Mouse (Mus musculus): ENCODE results near the gene Gm10436. TPM values are rescaled to one million over a fixed set of nuclear protein-coding genes. Genes with fewer than 3 reads are reported as not detected.

The Gm10436 gene
- polyA plus RNA-seq (2012; ENCODE audit: low replicate concordance) = not detected in 2 replicates

GRCm38 (mm10) chr12:88182008-88182407 is at the start of gene Gm10436:
Gene Gm10436 (minus strand): TSS chr12:88182108.

Other genes with a start within 250 kb of the Gm10436 start
- 0.21 TPM in 1 of 2 replicates, not detected in the other for gene Gm2042, start 228.0 kb downstream of the Gm10436 start, polyA plus RNA-seq (2012; ENCODE audit: low replicate concordance)
- not detected in 2 replicates for gene Gm2075, start 170.3 kb downstream of the Gm10436 start, polyA plus RNA-seq (2012; ENCODE audit: low replicate concordance)
- gene Gm6803, start 163.3 kb downstream of the Gm10436 start, polyA plus RNA-seq (2012; ENCODE audit: low replicate concordance) = not detected in 2 replicates
- not detected in 2 replicates for gene Gm2056, start 155.1 kb downstream of the Gm10436 start, polyA plus RNA-seq (2012; ENCODE audit: low replicate concordance)
- gene Gm16368, start 98.4 kb downstream of the Gm10436 start, polyA plus RNA-seq (2012; ENCODE audit: low replicate concordance) = not detected in 2 replicates
- gene Gm8332, start 68.0 kb upstream of the Gm10436 start, polyA plus RNA-seq (2012; ENCODE audit: low replicate concordance) = not detected in 2 replicates
- gene Gm5662, start 92.4 kb upstream of the Gm10436 start, polyA plus RNA-seq (2012; ENCODE audit: low replicate concordance) = not detected in 2 replicates
- not detected in 2 replicates for gene Gm5039, start 141.9 kb upstream of the Gm10436 start, polyA plus RNA-seq (2012; ENCODE audit: low replicate concordance)
- 2.3 and 7.6 TPM in 2 replicates for gene Adck1, start 178.4 kb upstream of the Gm10436 start, polyA plus RNA-seq (2012; ENCODE audit: low replicate concordance)